Mouse (Mus musculus): ENCODE results near the gene Synpo2l.

GRCm38 (mm10) chr14:20662740-20663139 lies 5.4 kb downstream of the Synpo2l start:
- TF ChIP-seq POLR2A (IDR thresholded peaks at IDR 0.05; ENCODE audit: borderline replicate concordance, extremely low read depth, insufficient read depth, insufficient read length, poor library complexity, severe bottlenecking) (no peak), CTCF (IDR thresholded peaks at IDR 0.05; ENCODE audit: borderline replicate concordance, extremely low read depth, insufficient read depth, insufficient read length) (no peak)

All from brain, embryonic 14.5 days (tissue).